Mouse (Mus musculus) bone marrow macrophage, adult 2 months (primary cell): ENCODE data around the gene Ralb.

Source experiments
- CTCF ChIP-seq: IDR thresholded peaks from 2 replicates; pipeline ENCODE4 v1.5.1; 2012; ENCODE audit warnings: low read depth, mild to moderate bottlenecking, low read length, moderate library complexity
- POLR2A ChIP-seq: IDR thresholded peaks from 2 replicates; pipeline ENCODE4 v1.6.1; 2012; ENCODE audit warnings: mild to moderate bottlenecking, low read depth, low read length, borderline replicate concordance

GRCm38 (mm10) chr1:119420984-119421575 lies 83.5 kb downstream of the Ralb start:
- TF ChIP-seq CTCF (no peak), POLR2A (no peak)
